Mouse (Mus musculus) embryonic fibroblast, embryonic 13.5 days (primary cell): ENCODE measurements around the gene Car11.

Experiments used
- CTCF ChIP-seq: IDR thresholded peaks from 2 replicates; pipeline ENCODE4 v1.5.1; 2011; ENCODE audit warnings: mild to moderate bottlenecking, control low read depth, low read length, moderate library complexity, borderline replicate concordance; ENCODE audit not compliant: insufficient read depth
- POLR2A ChIP-seq: IDR thresholded peaks from 2 replicates; pipeline ENCODE4 v1.6.1; 2011; ENCODE audit warnings: low read depth, mild to moderate bottlenecking, control low read depth, low read length, moderate library complexity

DNA sequence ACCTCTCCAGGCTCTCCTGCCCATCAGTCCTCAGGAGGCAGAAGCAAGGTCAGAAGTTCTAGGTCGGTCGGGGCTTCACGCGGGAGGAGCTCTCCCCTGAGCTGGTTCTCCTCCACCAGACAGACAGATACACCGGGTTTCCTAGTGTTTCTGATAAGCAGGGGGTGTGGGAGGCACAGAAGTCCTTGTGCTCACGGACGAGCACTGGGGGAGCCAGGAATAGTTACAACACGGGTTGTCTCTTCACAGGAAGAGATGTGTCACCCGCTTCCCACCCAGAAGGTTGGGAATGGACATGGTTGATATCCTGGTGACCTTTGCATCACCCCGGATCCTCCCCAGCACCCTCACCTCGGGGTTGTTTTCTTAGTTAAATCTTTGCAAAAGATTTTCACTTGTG lies 9.8 kb upstream of the Car11 start:
- TF ChIP-seq CTCF: no peak
- TF ChIP-seq POLR2A: no peak
